Mouse (Mus musculus): Measurements from ENCODE around the gene Olfr148. TPM values are rescaled to one million over a fixed set of nuclear protein-coding genes. Genes with fewer than 3 reads are reported as not detected.

Gene Olfr148
- polyA plus RNA-seq, 1 experiment = not detected

- H3K27ac ChIP-seq (ENCODE audit: control insufficient read depth, insufficient read depth, low read depth, low read length) = no peak overlapping the region
- no peaks in the 10 kb centered on the region for H3K36me3 ChIP-seq (ENCODE audit: control insufficient read depth, insufficient read depth, low read length)
- H3K4me3 ChIP-seq (ENCODE audit: control insufficient read depth, low read depth, low read length) = no peak overlapping the region
- no peaks in the 10 kb centered on the region for H3K4me1 ChIP-seq (ENCODE audit: control insufficient read depth, insufficient read depth, low read length)
- no peaks in the 10 kb centered on the region for H3K27me3 ChIP-seq (ENCODE audit: control insufficient read depth, insufficient read depth, low read length)
- TF ChIP-seq CTCF (IDR thresholded peaks at IDR 0.05; ENCODE audit: control insufficient read depth, insufficient read depth, insufficient replicate concordance, low read depth, low read length) (no peak), POLR2A (IDR thresholded peaks at IDR 0.05; ENCODE audit: control insufficient read depth, low read depth, low read length) (no peak)
Observed at GRCm38 (mm10) chr9:39611953-39612352, 1.5 kb downstream of the Olfr148 start.

- Histone ChIP-seq H3K27ac (ENCODE audit: control insufficient read depth, insufficient read depth, low read depth, low read length) (no peak within 1 kb of the TSS), H3K4me3 (ENCODE audit: control insufficient read depth, low read depth, low read length) (no peak within 1 kb of the TSS), H3K36me3 (ENCODE audit: control insufficient read depth, insufficient read depth, low read length) (no peaks in the 10 kb centered on the region), H3K27me3 (ENCODE audit: control insufficient read depth, insufficient read depth, low read length) (no peaks in the 10 kb centered on the region), H3K4me1 (ENCODE audit: control insufficient read depth, insufficient read depth, low read length) (no peaks in the 10 kb centered on the region)
- TF ChIP-seq CTCF (IDR thresholded peaks at IDR 0.05; ENCODE audit: control insufficient read depth, insufficient read depth, insufficient replicate concordance, low read depth, low read length) (no peak), POLR2A (IDR thresholded peaks at IDR 0.05; ENCODE audit: control insufficient read depth, low read depth, low read length) (no peak)
Observed at GRCm38 (mm10) chr9:39621073-39621472, 10.6 kb downstream of the Olfr148 start, which contains the start of gene Olfr960. TSS of gene Olfr960 (plus strand) at chr9:39621373.

DNA sequence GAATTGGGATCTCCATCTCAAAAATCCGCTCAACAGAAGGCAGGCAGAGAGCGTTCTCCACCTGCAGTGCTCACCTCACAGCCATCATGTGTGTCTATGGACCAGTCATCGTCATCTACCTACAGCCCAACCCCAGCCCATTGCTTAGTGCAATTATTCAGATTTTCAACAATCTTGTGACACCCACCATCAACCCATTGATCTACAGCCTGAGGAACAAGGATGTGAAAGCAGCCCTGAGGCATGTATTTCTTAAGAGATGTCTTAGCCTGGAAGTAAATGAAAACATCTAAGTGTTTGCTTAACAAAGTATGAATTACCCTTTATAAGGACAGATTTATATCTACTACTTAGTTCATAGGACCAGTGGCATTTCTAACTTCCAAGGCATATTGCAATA lies 13.3 kb downstream of the Olfr148 start:
- H3K4me3 ChIP-seq (ENCODE audit: control insufficient read depth, low read depth, low read length) = no peak overlapping the region
- no peak for TF ChIP-seq POLR2A (IDR thresholded peaks at IDR 0.05; ENCODE audit: control insufficient read depth, low read depth, low read length)
- TF ChIP-seq CTCF (IDR thresholded peaks at IDR 0.05; ENCODE audit: control insufficient read depth, insufficient read depth, insufficient replicate concordance, low read depth, low read length) = no peak

DNA sequence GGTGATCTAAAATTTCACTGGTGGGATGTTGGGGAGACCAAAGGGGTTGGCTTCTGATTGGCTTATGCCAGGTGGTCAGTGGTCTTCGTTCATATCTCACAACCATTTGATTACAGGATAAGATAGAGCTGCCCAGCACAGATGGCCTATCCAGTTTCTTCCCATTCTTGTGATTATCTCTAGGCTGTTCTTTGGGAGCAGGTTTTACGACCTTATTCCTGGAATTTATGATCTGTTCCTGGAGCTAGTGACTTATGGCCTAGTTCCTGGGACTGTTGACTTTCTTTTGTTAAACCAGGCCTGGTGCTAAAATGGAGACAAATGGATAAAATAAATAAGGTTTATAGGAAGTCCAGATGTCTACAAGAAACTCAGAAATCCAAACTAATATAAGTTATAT lies 14.3 kb downstream of the Olfr148 start:
- TF ChIP-seq POLR2A (IDR thresholded peaks at IDR 0.05; ENCODE audit: control insufficient read depth, low read depth, low read length) = no peak
- TF ChIP-seq CTCF (IDR thresholded peaks at IDR 0.05; ENCODE audit: control insufficient read depth, insufficient read depth, insufficient replicate concordance, low read depth, low read length) = no peak
- Histone ChIP-seq H3K27me3 (ENCODE audit: control insufficient read depth, insufficient read depth, low read length) (no peaks in the 10 kb centered on the region), H3K4me3 (ENCODE audit: control insufficient read depth, low read depth, low read length) (no peak overlapping the region), H3K27ac (ENCODE audit: control insufficient read depth, insufficient read depth, low read depth, low read length) (no peak overlapping the region), H3K4me1 (ENCODE audit: control insufficient read depth, insufficient read depth, low read length) (no peaks in the 10 kb centered on the region), H3K36me3 (ENCODE audit: control insufficient read depth, insufficient read depth, low read length) (no peaks in the 10 kb centered on the region)

More for the DNA sequence above, 13.3 kb downstream of the Olfr148 start:
- Histone ChIP-seq H3K27me3 (ENCODE audit: control insufficient read depth, insufficient read depth, low read length) (no peaks in the 10 kb centered on the region), H3K27ac (ENCODE audit: control insufficient read depth, insufficient read depth, low read depth, low read length) (no peak overlapping the region), H3K36me3 (ENCODE audit: control insufficient read depth, insufficient read depth, low read length) (no peaks in the 10 kb centered on the region), H3K4me1 (ENCODE audit: control insufficient read depth, insufficient read depth, low read length) (no peaks in the 10 kb centered on the region)

DNA sequence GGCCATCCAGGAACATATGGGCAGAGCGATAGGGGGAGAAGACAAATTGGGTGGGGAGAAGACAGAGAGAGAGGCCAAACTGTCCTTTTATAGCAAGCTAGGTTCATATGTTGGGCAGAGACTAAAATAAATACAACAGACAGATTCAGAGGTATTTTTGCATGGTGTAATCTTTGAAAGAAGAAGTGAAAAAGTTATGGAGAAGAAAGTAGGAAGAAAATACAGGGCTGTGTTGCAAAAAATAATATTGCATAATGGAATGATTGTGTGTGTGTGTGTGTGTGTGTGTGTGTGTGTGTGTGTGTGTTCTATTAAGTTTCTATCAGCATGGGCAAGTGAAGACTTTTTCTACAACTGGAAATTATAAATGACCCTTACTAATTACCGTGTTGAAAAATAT lies 18.6 kb downstream of the Olfr148 start:
- TF ChIP-seq CTCF (IDR thresholded peaks at IDR 0.05; ENCODE audit: control insufficient read depth, insufficient read depth, insufficient replicate concordance, low read depth, low read length) (no peak), POLR2A (IDR thresholded peaks at IDR 0.05; ENCODE audit: control insufficient read depth, low read depth, low read length) (no peak)
- H3K4me3 ChIP-seq (ENCODE audit: control insufficient read depth, low read depth, low read length) = no peak overlapping the region
- no peak overlapping the region for H3K27ac ChIP-seq (ENCODE audit: control insufficient read depth, insufficient read depth, low read depth, low read length)
- H3K36me3 ChIP-seq (ENCODE audit: control insufficient read depth, insufficient read depth, low read length) = no peaks in the 10 kb centered on the region
- no peaks in the 10 kb centered on the region for H3K4me1 ChIP-seq (ENCODE audit: control insufficient read depth, insufficient read depth, low read length)
- no peaks in the 10 kb centered on the region for H3K27me3 ChIP-seq (ENCODE audit: control insufficient read depth, insufficient read depth, low read length)

DNA sequence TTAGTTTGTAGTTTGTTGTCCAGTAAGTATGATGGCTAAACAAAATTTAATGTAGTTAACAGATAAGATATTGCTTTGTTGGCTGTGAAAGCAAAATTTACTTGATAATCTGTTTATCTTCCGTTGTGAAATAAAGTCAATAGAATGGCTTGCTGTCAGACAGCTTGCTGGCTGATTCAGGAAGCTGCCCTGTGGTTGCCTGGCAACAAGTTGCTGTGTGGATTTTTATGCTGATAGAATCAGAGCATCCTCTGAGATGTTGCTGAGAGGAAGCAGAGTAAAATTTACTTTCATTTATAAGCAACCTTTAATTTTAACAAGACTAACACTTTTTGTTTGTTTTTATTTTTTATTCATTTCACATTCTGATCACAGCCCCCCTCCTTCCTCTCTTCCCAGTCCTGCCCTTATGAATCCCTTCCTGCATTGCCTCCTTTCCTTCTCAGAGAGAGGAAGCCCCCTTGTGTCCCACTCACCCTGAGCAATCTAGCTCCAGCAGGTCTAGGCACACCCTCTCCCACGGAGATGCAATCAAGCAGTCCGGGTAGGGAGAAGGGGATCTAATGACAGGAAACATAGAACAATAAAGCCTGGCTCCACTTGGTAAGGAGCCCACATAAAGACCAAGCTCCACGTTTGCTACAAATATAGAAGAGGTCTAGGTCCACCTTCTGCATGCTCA lies 23.6 kb downstream of the Olfr148 start:
- no peaks in the 10 kb centered on the region for H3K36me3 ChIP-seq (ENCODE audit: control insufficient read depth, insufficient read depth, low read length)
- no peak overlapping the region for H3K4me3 ChIP-seq (ENCODE audit: control insufficient read depth, low read depth, low read length)
- no peak for TF ChIP-seq POLR2A (IDR thresholded peaks at IDR 0.05; ENCODE audit: control insufficient read depth, low read depth, low read length)
- TF ChIP-seq CTCF (IDR thresholded peaks at IDR 0.05; ENCODE audit: control insufficient read depth, insufficient read depth, insufficient replicate concordance, low read depth, low read length) = no peak
- no peak overlapping the region for H3K27ac ChIP-seq (ENCODE audit: control insufficient read depth, insufficient read depth, low read depth, low read length)
- H3K4me1 ChIP-seq (ENCODE audit: control insufficient read depth, insufficient read depth, low read length) = no peaks in the 10 kb centered on the region
- H3K27me3 ChIP-seq (ENCODE audit: control insufficient read depth, insufficient read depth, low read length) = no peaks in the 10 kb centered on the region

DNA sequence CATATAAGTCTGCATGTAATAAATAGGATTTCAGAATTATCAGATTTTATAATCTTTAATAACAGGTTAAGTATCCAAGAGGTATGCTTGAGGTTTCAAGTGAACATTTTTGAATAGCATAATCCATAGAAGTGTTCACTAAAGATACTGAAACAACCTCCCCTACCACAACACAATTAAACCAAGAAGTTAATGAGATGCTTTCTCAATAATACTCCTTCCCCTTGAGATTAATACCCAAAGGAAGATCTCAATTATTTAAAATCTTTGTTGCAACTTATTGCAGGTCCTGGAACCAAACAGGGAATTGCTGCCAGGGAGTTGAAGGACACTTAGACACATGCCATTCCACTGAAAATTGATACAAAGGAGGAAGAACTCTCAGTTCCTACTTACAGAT lies 34.3 kb downstream of the Olfr148 start, which contains the start of gene Olfr961:
Olfr961 (plus strand) TSS at position 301 of the 400 bp plus-strand sequence.
- TF ChIP-seq CTCF (IDR thresholded peaks at IDR 0.05; ENCODE audit: control insufficient read depth, insufficient read depth, insufficient replicate concordance, low read depth, low read length) = no peak
- no peak for TF ChIP-seq POLR2A (IDR thresholded peaks at IDR 0.05; ENCODE audit: control insufficient read depth, low read depth, low read length)
- no peaks in the 10 kb centered on the region for H3K36me3 ChIP-seq (ENCODE audit: control insufficient read depth, insufficient read depth, low read length)
- no peaks in the 10 kb centered on the region for H3K27me3 ChIP-seq (ENCODE audit: control insufficient read depth, insufficient read depth, low read length)
- H3K27ac ChIP-seq (ENCODE audit: control insufficient read depth, insufficient read depth, low read depth, low read length) = no peak within 1 kb of the TSS
- no peaks in the 10 kb centered on the region for H3K4me1 ChIP-seq (ENCODE audit: control insufficient read depth, insufficient read depth, low read length)
- no peak within 1 kb of the TSS for H3K4me3 ChIP-seq (ENCODE audit: control insufficient read depth, low read depth, low read length)

All from testis, adult 2 months (tissue).